ENCODE assay signal across 8 mouse cellular contexts in the genomic region with DNA sequence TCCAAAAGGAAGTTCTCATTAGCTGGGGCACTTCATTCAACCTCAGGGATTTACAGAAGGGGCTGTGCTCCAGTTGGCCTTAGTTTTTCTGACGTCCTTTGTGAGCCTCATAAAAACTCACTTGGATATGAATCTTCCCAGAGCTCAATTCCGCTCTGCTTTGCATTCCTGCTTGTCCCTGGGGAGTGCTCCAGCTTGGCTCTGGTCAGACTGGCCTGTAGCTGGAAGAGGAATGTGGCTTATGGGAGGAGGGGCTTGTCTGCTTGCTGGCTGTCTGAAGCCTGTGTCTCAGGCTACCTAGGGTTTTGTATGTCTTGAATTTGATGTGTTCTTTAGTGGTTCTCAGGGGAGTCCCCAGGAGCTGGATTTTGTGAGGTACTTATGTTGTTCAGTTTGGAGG. TPM values are rescaled to one million over a fixed set of nuclear protein-coding genes. Genes with fewer than 3 reads are reported as not detected.
A peak's percentile ranks its signal among the peaks of the same experiment; 100 is the strongest.
DNase-seq lines count a peak whose midpoint lies in the region; ATAC-seq and TF ChIP-seq lines count a peak whose summit lies in the region.

No protein-coding gene starts in this region.

- 5% methylated on average over 2 of the region's 2 CpGs for WGBS in heart, embryonic 10.5 days
- 6% methylated on average over 2 of the region's 2 CpGs for WGBS in kidney, embryonic 15.5 days
- WGBS in midbrain, postnatal 0 days = 5% methylated on average over 2 of the region's 2 CpGs

- no peaks in the 10 kb centered on the region for H3K27me3 ChIP-seq in heart, embryonic 10.5 days (ENCODE audit: insufficient read depth, poor library complexity, severe bottlenecking)
- no peaks in the 10 kb centered on the region for H3K27me3 ChIP-seq in kidney, embryonic 15.5 days
- no peaks in the 10 kb centered on the region for H3K27me3 ChIP-seq in midbrain, postnatal 0 days (ENCODE audit: insufficient read depth, low read length)

- no peaks in the 10 kb centered on the region for H3K36me3 ChIP-seq in heart, embryonic 10.5 days
- no peaks in the 10 kb centered on the region for H3K36me3 ChIP-seq in kidney, embryonic 15.5 days
- H3K36me3 ChIP-seq in midbrain, postnatal 0 days (ENCODE audit: insufficient read depth, low read length) = no peaks in the 10 kb centered on the region

- peak; percentile 97 for ATAC-seq in kidney, embryonic 15.5 days (replicated peaks; ENCODE audit: low FRiP score)
- peak; percentile 47; the same call in 1 of the 2 replicates for ATAC-seq in midbrain, postnatal 0 days (ENCODE audit: low FRiP score)

- TF ChIP-seq POLR2A in brain, embryonic 14.5 days (IDR thresholded peaks at IDR 0.05; ENCODE audit: borderline replicate concordance, extremely low read depth, insufficient read depth, insufficient read length, poor library complexity, severe bottlenecking) = no peak

- TF ChIP-seq CTCF in brain, embryonic 14.5 days (IDR thresholded peaks at IDR 0.05; ENCODE audit: borderline replicate concordance, extremely low read depth, insufficient read depth, insufficient read length) = no peak
- TF ChIP-seq CTCF in midbrain, postnatal 0 days (IDR thresholded peaks at IDR 0.05) = no peak

- no peak overlapping the region for H3K9ac ChIP-seq in kidney, embryonic 15.5 days
- no peak overlapping the region for H3K9ac ChIP-seq in midbrain, postnatal 0 days (replicated peaks; ENCODE audit: low read length, poor library complexity, severe bottlenecking)

- H3K4me3 ChIP-seq in heart, embryonic 10.5 days = no peak overlapping the region
- H3K4me3 ChIP-seq in kidney, embryonic 15.5 days (replicated peaks) = no peak overlapping the region
- H3K4me3 ChIP-seq in midbrain, postnatal 0 days (ENCODE audit: low read depth, low read length) = no peak overlapping the region

- peaks cover 11% of the 10 kb centered on the region for H3K4me1 ChIP-seq in heart, embryonic 10.5 days
- H3K4me1 ChIP-seq in kidney, embryonic 15.5 days = peaks cover 12% of the 10 kb centered on the region
- H3K4me1 ChIP-seq in midbrain, postnatal 0 days (ENCODE audit: insufficient read depth, low read length) = no peaks in the 10 kb centered on the region

- DNase-seq in adrenal gland, adult (ENCODE audit: inconsistent age in 2 of 2, low spot score in 1 of 2) = peak; percentile 11 to 29
- no peak for DNase-seq in adrenal gland, adult 18-20 months (ENCODE audit: low spot score in 2 of 2)
- peak; percentile 56 for DNase-seq in brain, embryonic 14.5 days (ENCODE audit: low read depth)
- DNase-seq in heart, embryonic 10.5 days (ENCODE audit: low spot score) = peak; percentile 83
- peak; percentile 39 for DNase-seq in midbrain, postnatal 0 days (ENCODE audit: low spot score)
- DNase-seq in B cell, adult 2 months = no peak
- DNase-seq in right cerebral cortex, adult 2 months (ENCODE audit: low spot score in 2 of 2) = no peak

- H3K4me2 ChIP-seq in kidney, embryonic 15.5 days = no peak overlapping the region
- H3K4me2 ChIP-seq in midbrain, postnatal 0 days (ENCODE audit: low read depth, low read length, poor library complexity, severe bottlenecking) = no peak overlapping the region

- H3K9me3 ChIP-seq in heart, embryonic 10.5 days = no peaks in the 10 kb centered on the region
- no peaks in the 10 kb centered on the region for H3K9me3 ChIP-seq in kidney, embryonic 15.5 days (replicated peaks)
- H3K9me3 ChIP-seq in midbrain, postnatal 0 days (ENCODE audit: low read length) = no peaks in the 10 kb centered on the region

- H3K27ac ChIP-seq in heart, embryonic 10.5 days = peak overlapping the region; percentile 81; the same call in 1 of the 2 replicates
- peak overlapping the region; percentile 85 for H3K27ac ChIP-seq in kidney, embryonic 15.5 days
- H3K27ac ChIP-seq in midbrain, postnatal 0 days (ENCODE audit: low read depth, low read length) = no peak overlapping the region

RNA-seq across cellular contexts. Expression of a gene that starts 36.4 kb away (rescaled TPM):
- 10 to 100 TPM; 62.0 to 73.4 TPM for total RNA-seq in adrenal gland, adult 18-20 months (2021)
- 111 and 136 TPM in 2 replicates for polyA plus RNA-seq in brain, embryonic 14.5 days (2012; rRNA removed)
- 39.3 and 49.6 TPM in 2 replicates for polyA plus RNA-seq in heart, embryonic 10.5 days (2016; fragmentation: Nextera tagmentation; extraction: Ambion mirVana)
- polyA plus RNA-seq in kidney, embryonic 15.5 days (2015; fragmentation: Nextera tagmentation; extraction: Ambion mirVana) = 49.5 and 50.2 TPM in 2 replicates
- total RNA-seq in midbrain, postnatal 0 days (2014; rRNA removed) = 136 and 214 TPM in 2 replicates
- polyA plus RNA-seq in midbrain, postnatal 0 days (2015; fragmentation: Nextera tagmentation; extraction: Ambion mirVana) = 40.8 and 55.8 TPM in 2 replicates

Comparison
In these comparisons a context has a peak if more than half of its experiments do, and no peak if none do; other contexts are left out.
1. DNase-seq: peak in adrenal gland, adult (2 of 2), brain, embryonic 14.5 days (single experiment), heart, embryonic 10.5 days (single experiment) and midbrain, postnatal 0 days (single experiment); none in adrenal gland, adult 18-20 months (0 of 2), B cell, adult 2 months (0 of 2) and right cerebral cortex, adult 2 months (0 of 2).